Mouse (Mus musculus): ENCODE results near the gene Hap1.

The Hap1 gene

DNA sequence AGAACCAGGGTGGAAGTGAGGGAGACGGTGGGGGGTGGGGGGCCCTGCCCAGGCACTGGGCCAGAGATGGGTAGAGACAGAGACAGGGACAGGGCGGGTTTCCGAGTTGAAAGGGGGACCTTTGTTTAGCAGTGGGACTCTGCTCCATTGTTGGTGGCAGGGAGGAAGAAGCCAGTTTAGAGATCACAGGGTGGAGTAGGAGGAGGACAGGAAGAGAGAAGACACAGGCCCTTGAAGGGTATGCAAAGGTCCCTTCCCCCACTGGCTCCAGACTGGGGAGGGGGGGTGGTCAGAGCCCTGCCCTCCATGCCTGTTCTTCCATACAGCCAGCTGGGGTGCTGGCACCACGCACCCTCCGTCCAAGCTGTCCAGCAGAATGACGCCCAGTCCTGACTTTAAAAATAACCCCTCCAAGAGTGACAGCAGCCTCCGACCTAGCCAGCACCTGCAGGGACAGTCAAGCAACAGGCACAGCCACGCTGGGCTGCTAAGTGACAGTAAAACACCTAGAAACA lies 34.1 kb upstream of the Hap1 start:
- in situ Hi-C loops (cut with MboI, MseI), result no loop called here

DNA sequence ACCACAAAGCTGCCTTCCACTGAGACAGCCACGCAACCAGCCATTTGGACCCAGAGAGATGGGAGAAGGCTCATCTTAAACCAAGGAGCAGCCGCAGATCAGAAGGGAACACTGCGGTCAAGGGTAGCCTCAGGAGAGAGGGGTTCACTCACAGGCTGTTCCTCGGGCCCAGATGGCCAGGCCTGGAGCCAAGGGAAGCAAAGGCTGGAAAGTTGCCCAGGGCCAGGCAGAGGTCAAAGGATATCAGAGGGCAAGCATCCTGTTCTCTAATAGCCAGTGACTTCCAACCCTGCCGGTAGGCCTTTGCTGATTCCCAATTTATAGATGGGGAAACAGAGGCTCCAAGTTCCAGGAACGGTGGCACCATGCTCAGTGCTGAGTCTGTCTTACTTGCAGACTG lies 32.7 kb upstream of the Hap1 start:
- in situ Hi-C loops (cut with MboI, MseI), result no loop called here

DNA sequence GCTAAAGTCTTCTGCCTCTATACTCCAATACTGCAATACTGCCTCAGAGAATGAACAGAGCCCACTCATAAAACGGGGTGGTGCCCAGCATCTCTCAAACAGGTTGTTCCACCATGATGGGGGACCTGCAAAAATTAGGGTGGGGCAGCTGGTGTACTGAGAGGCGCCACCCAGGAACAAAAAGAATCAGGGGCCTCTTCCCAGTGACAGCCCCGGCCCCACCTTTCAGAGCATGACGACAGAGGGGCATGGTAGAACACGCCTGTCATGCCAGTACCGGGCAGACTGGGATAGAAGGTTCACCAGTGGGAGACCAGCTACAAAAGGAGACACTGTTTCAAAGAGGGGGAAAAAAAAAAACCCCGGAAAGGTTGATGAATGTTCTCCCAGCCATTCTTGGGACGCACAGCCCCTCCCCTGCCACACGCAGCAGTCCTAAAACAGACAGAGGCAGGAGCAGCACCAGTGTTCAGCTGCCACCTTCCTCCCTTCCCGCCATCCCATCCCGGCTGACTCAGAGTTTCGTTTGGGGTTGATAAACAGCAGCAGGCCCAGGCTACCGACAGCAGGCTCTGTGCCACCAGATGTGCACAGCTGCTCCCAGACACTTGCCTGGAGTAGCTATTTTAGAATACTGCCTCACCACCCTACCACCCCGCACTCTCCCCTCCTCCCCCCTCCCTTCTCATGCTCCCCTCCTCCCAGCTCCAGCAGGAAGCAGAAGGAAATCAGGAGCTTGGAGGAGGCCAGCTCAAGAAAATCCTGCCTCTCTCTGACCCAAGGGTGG lies 31.9 kb upstream of the Hap1 start:
- in situ Hi-C loops (cut with MboI, MseI), result no loop called here

DNA sequence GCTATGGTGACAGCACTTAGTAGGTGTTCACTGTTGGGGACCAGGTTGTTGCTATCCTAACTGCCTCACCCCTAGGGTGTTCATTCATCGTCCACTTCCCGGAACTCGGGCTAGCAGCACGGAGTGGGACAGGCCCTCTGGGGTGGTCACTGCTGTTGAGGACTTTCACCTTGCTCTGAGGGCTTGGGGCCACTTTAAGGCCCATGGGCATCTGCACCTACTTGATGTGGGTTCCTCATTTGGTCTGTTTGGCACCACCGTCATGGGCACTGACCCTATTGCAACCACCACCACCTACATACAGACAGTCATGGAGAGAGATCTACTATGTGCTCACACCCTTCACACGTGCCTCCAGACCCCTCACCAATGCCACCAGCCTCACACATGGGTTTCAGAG lies 31.2 kb upstream of the Hap1 start:
- in situ Hi-C loops (cut with MboI, MseI), result no loop called here

DNA sequence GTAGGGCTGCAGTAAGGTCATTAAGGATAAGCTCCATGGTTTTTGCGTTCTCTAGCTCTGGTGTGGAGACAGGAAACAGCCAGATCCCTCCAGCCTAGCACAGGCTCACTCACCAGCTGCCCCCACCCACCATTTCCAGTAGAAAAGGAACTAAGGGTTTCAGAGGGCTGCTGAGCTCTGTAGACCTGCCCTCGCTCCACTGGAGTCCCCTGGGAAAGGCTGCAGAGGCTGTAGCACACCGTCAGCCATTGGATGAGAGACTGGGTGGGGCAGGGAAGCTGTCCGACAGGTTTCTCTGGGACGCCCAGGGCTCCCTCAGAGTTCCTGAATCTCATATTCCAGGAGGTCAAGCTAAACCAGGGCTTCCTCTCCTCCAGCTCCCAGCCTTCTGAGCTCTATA lies 30.7 kb upstream of the Hap1 start:
- in situ Hi-C loops (cut with MboI, MseI), result no loop called here

DNA sequence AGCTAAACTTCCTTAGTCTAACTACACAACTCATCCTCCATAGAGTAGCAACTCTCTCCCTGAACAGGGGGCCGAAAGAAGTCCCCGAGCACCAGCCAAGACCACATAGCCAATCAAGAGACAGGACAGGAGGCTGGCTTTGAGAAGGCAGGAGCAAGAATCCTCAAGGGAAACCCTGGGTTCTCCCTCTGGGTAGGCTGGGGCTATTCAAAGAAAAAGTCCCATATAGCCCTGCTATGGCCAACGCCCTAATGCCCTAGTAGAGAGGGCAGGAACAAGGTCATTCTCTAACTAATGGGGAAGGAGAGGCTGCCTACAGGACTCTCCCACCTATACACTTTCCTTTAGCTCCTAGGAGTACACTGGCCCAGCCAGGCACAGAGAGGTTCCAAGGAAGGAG lies 29.1 kb upstream of the Hap1 start:
- in situ Hi-C loops (cut with MboI, MseI), result no loop called here

DNA sequence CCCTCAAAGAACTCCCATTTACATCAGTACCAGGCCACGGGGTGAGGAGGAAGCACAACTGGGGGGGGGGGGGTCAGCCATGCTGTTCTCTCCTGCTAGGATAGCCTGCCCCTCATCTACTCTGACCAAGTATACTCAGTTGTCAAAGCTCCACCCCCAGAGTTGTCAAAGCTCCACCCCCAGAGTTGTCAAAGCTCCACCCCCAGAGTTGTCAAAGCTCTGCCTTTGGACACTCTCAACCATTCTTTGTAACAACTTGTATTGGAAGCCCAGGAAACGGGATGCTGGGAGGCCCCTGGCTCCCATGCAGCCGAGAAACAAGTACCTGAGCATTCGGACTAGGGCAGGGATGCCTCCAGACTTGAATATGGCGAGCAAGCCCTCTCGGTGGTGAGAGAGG lies 26.8 kb upstream of the Hap1 start:
- in situ Hi-C loops (cut with MboI, MseI), result no loop called here

DNA sequence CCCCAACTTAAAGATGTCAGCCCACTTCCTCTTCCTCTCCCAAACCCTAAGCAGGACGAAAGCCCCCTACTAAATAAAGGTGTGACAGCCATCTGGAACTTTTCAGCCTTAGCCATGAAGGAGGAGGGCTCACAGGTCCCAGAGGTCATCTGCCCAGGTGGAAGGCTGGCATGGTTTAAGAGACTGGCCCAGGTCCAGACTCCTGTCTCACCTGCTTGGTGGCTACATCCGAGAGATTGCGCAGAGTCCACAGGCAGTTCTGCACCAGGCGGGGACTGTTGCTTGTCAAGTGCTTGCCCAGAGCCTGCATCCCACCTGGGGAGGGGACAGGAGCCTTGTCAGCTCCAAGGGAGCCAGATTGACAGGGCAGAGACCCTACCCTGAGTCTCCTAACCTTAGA lies 23.4 kb upstream of the Hap1 start:
- in situ Hi-C loops (cut with MboI, MseI), result no loop called here

DNA sequence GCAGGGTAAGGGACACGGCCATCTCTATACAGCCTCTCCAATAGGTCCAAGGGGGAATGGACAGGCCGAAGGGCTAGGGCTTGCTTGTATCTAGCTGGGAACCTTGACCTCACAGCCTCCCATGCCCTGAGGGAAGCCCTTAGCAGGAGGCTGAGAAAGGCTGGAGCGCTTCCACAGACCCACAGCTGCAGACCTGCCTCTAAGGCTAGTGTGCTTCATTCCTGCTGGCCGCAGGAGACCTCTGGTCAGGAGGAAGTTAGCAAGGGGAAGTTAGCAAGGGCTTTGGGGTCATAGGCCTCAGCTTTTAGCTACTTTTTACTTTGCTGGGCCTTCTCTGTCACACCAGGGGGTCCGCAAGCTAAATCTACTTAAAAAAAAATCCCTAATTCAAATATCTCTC lies 22.5 kb upstream of the Hap1 start:
- in situ Hi-C loops (cut with MboI, MseI), result no loop called here

DNA sequence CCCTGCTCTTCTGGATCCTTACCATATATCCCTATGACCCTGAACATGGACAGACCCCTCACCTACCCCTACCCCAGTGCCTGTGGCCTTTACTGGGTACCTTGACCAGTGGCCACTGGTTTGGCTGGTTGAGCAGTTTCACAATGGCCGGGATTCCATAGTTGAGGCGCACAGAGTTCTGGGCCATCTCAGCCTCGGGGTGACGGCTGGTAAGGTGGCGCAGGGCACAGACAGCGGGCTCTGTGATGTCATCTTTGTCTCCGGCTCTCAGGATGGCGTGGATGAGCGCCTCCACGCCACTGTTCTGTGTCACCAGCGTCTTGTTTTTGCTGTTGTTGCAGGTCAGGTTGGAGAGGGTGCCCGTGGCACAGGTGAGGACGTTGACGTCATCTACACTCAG lies 22.1 kb upstream of the Hap1 start:
- in situ Hi-C loops (cut with MboI, MseI), result no loop called here

DNA sequence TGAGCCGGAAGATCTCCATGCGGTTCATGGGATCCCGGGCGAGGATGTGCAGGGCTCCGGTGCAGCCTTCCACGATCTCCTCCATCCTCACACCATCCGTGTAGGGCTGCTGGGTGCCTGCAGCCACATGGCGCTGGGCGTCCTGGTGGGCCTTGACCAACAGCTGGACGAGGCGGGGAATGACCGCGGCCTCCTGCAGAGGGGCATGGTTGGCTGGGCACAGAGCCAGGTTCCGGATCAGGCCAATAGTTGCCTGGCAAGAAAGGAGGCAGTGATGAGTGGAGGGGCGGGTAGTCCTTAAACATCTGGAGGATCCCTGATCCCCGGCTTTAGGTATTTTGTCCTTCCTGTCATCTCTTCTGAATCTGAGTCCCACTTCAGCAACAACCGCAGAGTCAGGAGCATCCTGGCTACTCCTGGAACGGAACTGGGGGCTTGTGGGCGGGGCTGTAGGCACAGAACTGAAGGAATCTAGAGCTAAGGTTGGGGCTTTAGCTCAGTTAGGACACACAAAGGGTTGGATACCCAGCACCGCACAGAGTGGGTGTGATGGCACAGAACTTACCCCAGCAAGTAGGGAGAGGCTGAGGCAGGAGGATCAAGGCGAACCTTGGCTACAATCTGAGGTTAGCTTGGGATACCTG lies 20.9 kb upstream of the Hap1 start:
- in situ Hi-C loops (cut with MboI, MseI), result no loop called here

DNA sequence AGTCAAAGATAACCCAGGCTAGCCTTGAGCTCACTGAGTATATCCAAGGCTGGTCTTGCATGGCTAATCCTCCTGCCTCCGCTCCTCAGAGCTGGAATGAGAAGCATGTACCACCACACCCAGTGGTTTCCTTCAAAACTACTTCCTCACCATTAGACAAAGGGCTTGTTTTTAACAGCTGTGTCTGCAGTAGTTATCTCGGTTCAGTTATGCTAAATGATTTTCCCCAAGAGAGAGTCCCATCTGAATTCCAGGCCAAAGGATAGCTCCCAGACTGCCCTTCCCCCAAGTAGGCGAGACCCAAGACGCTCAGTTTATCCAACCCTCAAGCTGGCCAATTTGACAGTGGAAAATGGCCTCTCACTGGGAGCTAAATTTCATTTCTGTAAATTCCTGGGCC lies 20.1 kb upstream of the Hap1 start:
- in situ Hi-C loops (cut with MboI, MseI), result no loop called here

DNA sequence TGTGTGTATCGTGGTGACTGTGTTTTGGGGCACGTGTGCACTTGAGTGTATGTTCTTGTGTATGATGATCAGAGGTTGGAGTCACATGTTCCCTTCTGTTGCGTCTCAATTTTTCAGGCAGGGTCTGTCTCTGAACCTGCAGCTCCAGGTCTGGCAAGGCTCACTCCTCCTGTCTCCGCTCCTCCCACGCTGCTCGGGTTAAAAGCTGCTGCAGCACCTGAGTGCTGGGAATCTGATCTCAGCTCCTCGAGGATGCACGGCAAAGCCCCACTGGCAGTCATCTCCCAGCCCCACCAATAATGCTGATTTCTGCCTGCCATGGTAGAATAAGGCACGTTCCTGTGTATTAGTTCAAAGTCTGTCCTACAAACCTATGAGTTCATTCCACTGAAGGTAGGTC lies 19.2 kb upstream of the Hap1 start:
- in situ Hi-C loops (cut with MboI, MseI), result no loop called here

DNA sequence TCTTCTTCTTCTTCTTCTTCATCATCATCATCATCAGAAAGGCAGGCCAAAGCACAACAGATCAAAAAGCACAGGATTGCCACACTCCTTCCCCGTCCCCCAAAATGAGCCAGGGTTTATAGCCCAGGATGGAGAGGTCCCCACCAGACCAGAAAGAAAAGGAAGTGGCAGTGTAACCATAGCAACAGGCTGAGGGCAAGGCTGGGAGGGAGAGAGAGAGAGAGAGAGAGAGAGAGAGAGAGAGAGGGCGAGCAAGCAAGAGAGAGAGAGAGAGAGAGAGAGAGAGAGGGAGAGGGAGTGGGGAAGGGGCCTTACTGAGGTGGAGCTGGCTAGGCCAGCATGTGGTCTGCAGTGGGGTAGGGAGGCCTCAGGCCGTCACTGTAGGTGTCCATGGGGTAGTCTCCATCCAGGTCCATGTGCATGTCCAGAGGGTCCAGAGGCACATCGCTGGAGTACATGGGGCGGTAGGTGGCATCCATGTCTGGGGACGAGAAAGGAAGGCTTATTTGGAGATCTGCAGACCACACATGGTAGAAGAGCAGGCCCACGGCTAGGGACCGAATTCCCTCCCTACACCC lies 16.1 kb upstream of the Hap1 start:
- in situ Hi-C loops (cut with MboI, MseI), result loop anchor here in 1 of 2 experiments (5.0 kb wide), 1 partner anchor 80 kb away; no protein-coding TSS in a partner anchor

DNA sequence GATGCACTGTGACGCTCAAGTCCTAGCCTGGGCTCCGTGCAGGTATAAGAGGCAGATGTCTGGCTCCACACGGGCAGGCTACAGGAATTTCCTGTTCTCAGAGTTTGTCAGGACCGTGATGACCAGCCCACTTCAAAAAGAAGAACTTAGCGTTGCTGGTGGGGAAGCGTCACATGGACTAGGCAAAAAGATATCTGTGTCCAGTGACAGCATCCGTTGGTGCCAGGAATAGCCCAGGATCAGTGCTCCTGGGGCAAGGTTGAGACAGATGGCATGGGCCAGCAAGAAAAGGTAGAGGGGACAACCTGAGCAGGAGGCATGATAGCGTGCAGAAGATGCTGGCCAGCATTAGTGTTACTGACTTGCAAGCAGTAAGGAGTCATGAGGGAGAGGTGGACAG lies 13.9 kb upstream of the Hap1 start:
- in situ Hi-C loops (cut with MboI, MseI), result loop anchor here (5.0 to 10.0 kb wide), 2 partner anchors 82 to 115 kb away; no protein-coding TSS in a partner anchor

DNA sequence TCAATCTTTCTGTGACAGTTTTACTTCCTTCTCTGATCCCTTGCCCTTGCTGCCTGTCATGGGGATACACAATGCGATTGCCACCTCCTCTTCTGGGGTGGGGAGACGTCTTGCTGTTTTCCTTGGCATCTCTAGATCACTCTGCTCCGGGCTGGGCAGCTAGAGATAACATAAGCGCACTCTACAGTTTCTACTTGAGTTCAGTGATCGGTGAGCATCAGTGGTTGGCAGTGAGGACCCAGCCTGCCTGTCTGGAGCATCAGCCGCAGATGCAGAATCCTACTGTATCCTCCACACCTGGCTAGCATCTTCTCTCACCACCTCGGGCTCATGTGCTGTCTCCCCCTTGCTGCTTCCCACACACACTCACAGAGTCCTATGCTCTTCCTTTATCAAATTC lies 13.2 kb upstream of the Hap1 start:
- in situ Hi-C loops (cut with MboI, MseI), result loop anchor here in 1 of 2 experiments (10.0 kb wide), 1 partner anchor 116 kb away; no protein-coding TSS in a partner anchor

DNA sequence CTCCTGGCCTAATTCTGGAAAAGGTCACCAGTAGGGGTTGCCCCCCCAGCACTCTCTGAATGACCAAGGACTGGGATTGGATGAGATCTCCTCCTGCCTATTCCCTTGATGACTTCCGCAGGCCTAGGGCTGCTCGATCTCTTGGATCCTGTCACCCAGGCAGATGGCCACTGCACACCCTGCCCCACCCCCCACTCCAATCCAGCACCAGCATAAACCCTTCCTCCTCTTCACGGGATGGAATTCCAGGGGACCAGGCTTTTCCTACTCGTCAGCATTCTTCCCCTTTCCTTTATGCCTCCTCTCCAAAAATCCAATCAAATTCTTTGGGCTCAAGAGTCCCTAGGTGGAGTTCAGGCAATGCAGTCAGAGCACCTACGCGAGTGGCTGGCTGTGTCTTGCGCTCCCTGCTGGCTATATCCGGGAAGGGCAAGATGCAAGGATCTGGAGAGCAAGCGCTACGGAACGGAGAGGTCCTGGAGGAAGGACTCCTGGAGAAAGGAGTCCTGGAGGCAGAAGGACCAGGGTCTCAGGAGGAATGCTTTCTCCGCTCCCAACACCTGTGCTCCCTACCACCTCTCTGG lies 7.1 kb upstream of the Hap1 start:
- in situ Hi-C loops (cut with MboI, MseI), result loop anchor here in 1 of 2 experiments (10.0 kb wide), 1 partner anchor 122 kb away; no protein-coding TSS in a partner anchor

DNA sequence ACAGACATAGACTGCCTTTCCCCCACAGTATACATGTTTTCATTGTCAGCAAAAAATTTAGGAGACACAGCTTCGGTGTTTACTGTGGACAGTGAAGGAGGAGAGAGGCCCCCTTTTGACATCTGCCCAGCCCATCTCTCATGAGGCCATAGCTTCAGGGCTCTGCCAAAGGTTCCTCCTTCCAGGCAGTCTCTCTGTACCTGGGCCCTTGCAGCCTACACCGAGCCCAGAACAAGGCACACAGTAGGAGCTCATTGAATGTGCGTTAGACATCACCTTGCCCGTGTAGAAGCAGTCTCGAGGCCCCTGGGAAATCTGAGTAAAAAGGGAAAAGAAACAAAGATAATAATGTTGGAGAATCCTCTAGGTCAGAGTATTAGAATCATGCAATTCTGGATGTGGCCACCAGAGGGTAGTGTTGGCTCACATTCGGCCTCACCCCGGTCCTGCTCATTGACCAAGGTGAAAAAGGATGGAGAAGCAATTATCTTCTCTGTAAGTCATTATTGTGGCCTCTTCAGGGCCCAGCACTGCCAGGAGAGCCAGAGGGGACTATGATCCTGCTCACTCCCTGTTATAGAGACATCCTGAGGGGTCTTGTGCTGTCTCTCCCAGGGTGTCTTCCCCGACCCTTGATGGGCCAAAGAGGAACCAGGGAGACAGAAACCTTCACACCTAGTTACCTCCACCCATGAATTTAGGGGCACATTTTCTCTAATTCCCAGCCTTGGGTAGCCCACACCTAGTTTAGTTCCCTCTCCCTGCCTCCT lies 6.5 kb upstream of the Hap1 start:
- in situ Hi-C loops (cut with MboI, MseI), result loop anchor here in 1 of 2 experiments (10.0 kb wide), 1 partner anchor 122 kb away; no protein-coding TSS in a partner anchor

DNA sequence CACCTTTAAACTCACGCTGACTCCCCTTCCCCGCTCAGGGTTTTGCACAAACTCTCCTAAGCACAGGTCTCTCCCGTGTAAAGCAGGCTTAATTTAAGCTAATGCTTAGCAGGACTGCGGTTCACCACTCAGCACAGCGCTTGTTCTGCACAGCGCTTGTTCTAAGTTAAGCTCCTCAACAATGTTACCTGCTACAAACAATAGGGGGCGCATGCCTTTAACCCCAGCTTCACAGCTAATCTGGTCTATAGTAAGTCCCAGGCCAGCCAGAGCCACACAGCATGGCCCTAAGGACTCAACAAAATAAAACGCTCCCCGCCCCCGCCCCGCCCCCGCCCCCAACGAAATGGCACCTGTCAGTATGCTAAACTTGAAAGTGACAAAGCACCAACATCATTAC lies 5.1 kb upstream of the Hap1 start:
- in situ Hi-C loops (cut with MboI, MseI), result loop anchor here in 1 of 2 experiments (10.0 kb wide), 1 partner anchor 124 kb away; no protein-coding TSS in a partner anchor

DNA sequence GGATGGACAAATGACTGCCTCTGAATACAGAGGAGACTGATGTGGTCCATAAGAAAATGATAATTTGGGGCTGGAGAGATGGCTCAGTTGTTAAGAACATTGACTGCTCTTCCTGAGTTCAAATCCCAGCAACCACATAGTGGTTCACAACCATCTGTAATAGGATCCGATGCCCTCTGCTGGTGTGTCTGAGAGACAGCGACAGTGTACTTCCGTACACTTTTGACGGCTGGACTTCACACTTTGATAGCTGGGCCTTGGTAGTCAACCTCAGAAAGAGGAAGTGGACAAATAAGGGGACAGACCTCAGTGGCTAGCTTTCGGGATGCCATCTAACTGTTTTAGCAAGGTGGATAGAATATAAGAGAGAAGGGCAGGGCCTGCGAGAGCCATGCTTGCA lies 4.2 kb upstream of the Hap1 start:
- in situ Hi-C loops (cut with MboI, MseI), result loop anchor here in 1 of 2 experiments (10.0 kb wide), 1 partner anchor 125 kb away; no protein-coding TSS in a partner anchor

DNA sequence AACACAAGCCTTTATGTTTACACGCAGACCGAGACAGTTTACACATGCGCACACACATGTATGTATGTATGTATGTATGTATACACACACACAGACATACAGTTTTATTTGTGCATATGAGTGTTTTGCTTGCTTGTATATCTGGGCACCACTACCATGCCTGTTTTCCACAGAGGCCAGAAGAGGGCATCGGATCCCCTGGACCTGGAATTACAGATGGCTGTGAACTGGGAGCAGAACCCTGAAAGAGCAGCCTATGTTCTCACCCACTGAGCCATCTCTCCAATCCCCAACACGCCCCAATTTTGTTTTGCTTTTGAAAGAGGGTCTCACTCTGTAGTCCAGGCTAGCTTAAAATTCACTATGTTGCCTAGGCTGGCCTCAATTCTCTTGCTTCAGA lies 1.5 kb upstream of the Hap1 start:
- in situ Hi-C loops (cut with MboI, MseI), result no loop called here
